Mouse (Mus musculus) intestine, embryonic 14.5 days (tissue): ENCODE measurements at regions not wholly inside any gene's neighbourhood (a gene's known extent, or its start where the extent isn't known, plus 50 kb on each side); places are given as distances from the start of the nearest gene placed in this dataset.
A peak's percentile ranks its signal among the peaks of the same experiment; 100 is the strongest.
"Not testable (repeated sequence)": the region's sequence is repeated elsewhere in the genome, so short reads cannot be mapped to it uniquely, and the experiment has no call there.

Experiments used
- ATAC-seq: fragments of 200-750 bp; cut with Nextera tagmentation; replicated peaks from 2 replicates; pipeline ENCODE4 v1.8.0; 2017; ENCODE audit warnings: low read depth, moderate number of reproducible peaks, moderate TSS enrichment, moderate library complexity; ENCODE audit not compliant: low FRiP score, low TSS enrichment
- DNase-seq: peaks from one replicate; pipeline ENCODE4 v3.0.0-alpha.2; 2018; ENCODE audit warnings: low spot score
- H3K27ac ChIP-seq: fragments of 300-500 bp; sonication (generic); 2 replicates; pipeline ENCODE4 v1.5.1; 2014; ENCODE audit warnings: low read depth, mild to moderate bottlenecking, control low read depth
- H3K27me3 ChIP-seq: fragments of 300-500 bp; sonication (generic); replicated peaks from 2 replicates; pipeline ENCODE4 v1.6.1; 2014; ENCODE audit warnings: low read length, control low read depth; ENCODE audit not compliant: control insufficient read depth, insufficient read depth
- H3K36me3 ChIP-seq: fragments of 300-500 bp; sonication (generic); 2 replicates; pipeline ENCODE4 v1.6.1; 2014; ENCODE audit warnings: low read length, control low read depth; ENCODE audit not compliant: control insufficient read depth, insufficient read depth
- H3K4me1 ChIP-seq: fragments of 300-500 bp; sonication (generic); replicated peaks from 2 replicates; pipeline ENCODE4 v1.6.1; 2014; ENCODE audit warnings: low read length, control low read depth, mixed read lengths; ENCODE audit not compliant: control insufficient read depth, insufficient read depth
- H3K4me2 ChIP-seq: fragments of 300-500 bp; sonication (generic); 2 replicates; pipeline ENCODE4 v1.6.1; 2014; ENCODE audit warnings: low read length
- H3K4me3 ChIP-seq: fragments of 300-500 bp; sonication (generic); 2 replicates; pipeline ENCODE4 v1.5.1; 2014; ENCODE audit warnings: low read depth, low read length, control low read depth, mixed read lengths
- H3K9ac ChIP-seq: fragments of 300-500 bp; sonication (generic); 2 replicates; pipeline ENCODE4 v1.6.1; 2014; ENCODE audit warnings: mild to moderate bottlenecking, low read length
- H3K9me3 ChIP-seq: fragments of 300-500 bp; sonication (generic); 2 replicates; pipeline ENCODE4 v1.6.1; 2016; ENCODE audit warnings: low read length, control low read depth; ENCODE audit not compliant: control insufficient read depth
- WGBS: fragments of 180-500 bp; shearing (Covaris S2); extraction: QIAGEN DNeasy Blood & Tissue Kit; methylation state at CpG from one replicate; pipeline ENCODE4 v1.1.7; 2014; 5-methylcytosine and 5-hydroxymethylcytosine counted together

DNA sequence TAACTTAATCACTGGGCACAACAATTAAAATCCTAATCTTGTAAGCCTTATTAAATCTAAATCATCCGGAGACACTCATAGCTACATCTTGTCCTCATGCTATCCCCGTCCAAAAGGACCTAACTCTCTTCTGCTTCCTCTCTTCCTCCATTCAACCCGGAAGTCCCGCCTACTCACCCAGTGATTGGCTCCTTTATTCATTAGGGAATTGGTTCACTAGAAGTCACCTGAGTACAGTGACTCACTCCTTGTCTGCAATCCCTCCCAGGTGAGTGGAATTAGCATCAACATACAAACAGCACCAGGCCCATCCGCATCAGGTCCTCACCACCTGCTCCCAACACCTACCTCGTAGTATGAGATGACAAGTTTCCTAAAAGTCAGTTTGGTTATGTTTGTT lies 114.5 kb downstream of the Enc1 start:
- H3K27ac ChIP-seq, H3K27me3 ChIP-seq, H3K4me2 ChIP-seq, H3K4me1 ChIP-seq, H3K9me3 ChIP-seq, ATAC-seq, H3K36me3 ChIP-seq, H3K4me3 ChIP-seq, DNase-seq, H3K9ac ChIP-seq: not testable (repeated sequence)
- 96% methylated on average over 6 of the region's 6 CpGs for WGBS

DNA sequence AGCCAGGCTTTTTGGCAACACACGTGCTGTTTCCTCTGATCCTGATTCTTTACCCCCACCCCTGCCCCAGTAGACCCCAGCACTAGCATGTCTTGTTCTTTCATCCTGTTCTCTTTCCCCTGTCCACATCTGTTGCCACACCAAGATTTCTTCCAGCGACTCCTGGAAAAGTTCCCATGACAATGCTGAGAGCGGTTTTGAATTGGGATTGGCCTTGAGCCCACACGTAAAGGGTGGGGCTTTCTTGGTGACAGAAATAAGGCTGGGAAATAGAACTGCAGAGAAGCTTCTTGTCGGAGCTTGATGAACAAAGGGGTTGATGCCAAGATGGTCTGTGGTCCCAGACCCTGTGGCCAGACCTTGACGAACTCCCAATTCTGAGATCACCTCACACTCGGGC lies 106.8 kb downstream of the Enc1 start:
- Histone ChIP-seq H3K4me3 (no peak overlapping the region), H3K36me3 (no peaks in the 10 kb centered on the region), H3K27me3 (no peaks in the 10 kb centered on the region), H3K4me2 (no peak overlapping the region), H3K9ac (no peak overlapping the region), H3K9me3 (no peaks in the 10 kb centered on the region), H3K27ac (no peak overlapping the region), H3K4me1 (no peaks in the 10 kb centered on the region)
- no peak for DNase-seq
- ATAC-seq: no peak
- WGBS: 86% methylated on average over 7 of the region's 7 CpGs

DNA sequence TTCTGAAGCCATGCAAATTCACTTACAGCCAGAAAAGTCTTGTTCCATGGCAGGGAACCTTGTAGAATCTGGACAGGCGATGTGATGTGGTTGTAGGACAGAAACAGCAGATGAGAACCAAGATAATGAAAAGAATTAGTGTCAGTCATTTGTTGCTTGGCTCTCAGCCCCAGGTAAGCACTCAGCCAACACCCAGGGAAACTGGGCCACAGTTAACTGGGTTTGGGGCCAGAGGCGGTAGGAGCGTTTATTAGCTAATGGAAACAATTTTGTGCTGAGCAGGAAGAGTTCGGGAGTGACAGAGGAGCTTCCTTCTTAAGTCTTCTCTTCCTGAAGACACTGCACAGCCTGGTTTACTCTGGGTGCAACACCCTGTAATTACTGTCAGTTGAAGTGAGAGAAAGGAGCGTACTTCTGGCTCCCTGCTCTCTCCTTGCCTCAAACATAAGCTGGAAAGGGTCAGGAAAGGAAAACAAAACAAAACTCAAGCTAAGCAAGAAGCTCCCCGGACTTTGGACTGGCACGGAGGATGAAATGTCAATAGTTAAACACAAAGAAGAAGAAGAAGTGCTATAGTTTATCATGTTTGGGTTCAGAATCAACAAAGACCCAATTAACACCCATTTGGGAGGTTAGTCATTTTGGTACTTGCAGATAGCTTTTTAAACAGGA lies 100.4 kb downstream of the Enc1 start:
- Histone ChIP-seq H3K4me2 (no peak overlapping the region), H3K9me3 (no peaks in the 10 kb centered on the region), H3K4me1 (peaks cover 26% of the 10 kb centered on the region), H3K36me3 (no peaks in the 10 kb centered on the region), H3K9ac (no peak overlapping the region), H3K27me3 (no peaks in the 10 kb centered on the region), H3K4me3 (no peak overlapping the region), H3K27ac (peak overlapping the region; percentile 40; the same call in 1 of the 2 replicates)
- WGBS: 30% methylated on average over 7 of the region's 7 CpGs
- no peak for DNase-seq
- ATAC-seq: no peak

DNA sequence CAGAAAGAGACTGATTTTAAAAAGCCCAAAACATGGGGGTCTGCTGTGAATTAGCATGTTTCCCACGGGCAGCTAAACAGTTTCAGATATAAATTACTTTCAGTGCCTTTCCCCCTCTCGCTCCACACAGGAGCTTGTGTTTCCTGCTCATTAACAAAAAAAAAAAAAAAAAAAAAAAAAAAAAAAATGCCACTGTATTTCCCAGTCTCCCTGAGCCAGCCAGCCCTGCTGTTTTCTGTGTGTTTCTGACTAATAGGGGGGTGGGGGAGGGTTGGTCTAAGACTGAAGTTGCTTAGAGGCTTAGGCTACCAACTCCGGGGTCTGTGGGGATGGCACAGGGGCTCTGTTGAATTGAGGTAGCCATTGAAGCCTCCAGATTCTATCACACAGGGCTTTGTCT lies 97.0 kb downstream of the Enc1 start:
- Histone ChIP-seq H3K4me3 (no peak overlapping the region), H3K4me1 (peaks cover 26% of the 10 kb centered on the region), H3K36me3 (no peaks in the 10 kb centered on the region), H3K27ac (peak overlapping the region; percentile 64), H3K4me2 (no peak overlapping the region), H3K27me3 (no peaks in the 10 kb centered on the region), H3K9me3 (no peaks in the 10 kb centered on the region), H3K9ac (no peak overlapping the region)
- ATAC-seq (peak; percentile 3; the same call in 1 of the 2 replicates), DNase-seq (no peak)
- WGBS: 25% methylated on average over 3 of the region's 3 CpGs

DNA sequence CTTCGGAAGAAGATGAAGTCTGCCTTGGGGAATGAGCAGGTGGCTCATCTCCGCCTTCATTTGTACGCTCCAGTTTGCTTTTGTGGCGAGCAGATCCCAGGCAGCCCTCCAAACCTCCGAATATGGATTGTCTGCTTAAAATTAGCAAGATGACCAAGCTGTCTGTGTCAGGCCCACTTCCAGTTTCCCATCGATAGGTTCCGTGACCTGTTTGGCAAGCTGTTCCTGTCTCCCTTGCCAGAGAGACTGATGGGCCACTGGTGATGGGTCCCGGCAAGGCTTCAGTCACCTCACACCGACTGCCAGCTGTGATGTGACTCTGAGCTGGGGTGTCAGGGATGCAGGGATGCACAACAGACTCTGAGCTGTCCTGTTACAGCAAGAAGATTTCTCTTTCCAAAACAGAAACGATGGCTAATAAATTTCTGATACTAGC lies 96.4 kb downstream of the Enc1 start:
- no peak overlapping the region for H3K9ac ChIP-seq
- H3K9me3 ChIP-seq: no peaks in the 10 kb centered on the region
- H3K4me3 ChIP-seq: no peak overlapping the region
- no peaks in the 10 kb centered on the region for H3K27me3 ChIP-seq
- H3K27ac ChIP-seq: peak overlapping the region; percentile 64
- H3K36me3 ChIP-seq: no peaks in the 10 kb centered on the region
- peaks cover 26% of the 10 kb centered on the region for H3K4me1 ChIP-seq
- WGBS: 29% methylated on average over 10 of the region's 10 CpGs
- no peak overlapping the region for H3K4me2 ChIP-seq
- DNase-seq (peak; percentile 73), ATAC-seq (peak; percentile 63)

DNA sequence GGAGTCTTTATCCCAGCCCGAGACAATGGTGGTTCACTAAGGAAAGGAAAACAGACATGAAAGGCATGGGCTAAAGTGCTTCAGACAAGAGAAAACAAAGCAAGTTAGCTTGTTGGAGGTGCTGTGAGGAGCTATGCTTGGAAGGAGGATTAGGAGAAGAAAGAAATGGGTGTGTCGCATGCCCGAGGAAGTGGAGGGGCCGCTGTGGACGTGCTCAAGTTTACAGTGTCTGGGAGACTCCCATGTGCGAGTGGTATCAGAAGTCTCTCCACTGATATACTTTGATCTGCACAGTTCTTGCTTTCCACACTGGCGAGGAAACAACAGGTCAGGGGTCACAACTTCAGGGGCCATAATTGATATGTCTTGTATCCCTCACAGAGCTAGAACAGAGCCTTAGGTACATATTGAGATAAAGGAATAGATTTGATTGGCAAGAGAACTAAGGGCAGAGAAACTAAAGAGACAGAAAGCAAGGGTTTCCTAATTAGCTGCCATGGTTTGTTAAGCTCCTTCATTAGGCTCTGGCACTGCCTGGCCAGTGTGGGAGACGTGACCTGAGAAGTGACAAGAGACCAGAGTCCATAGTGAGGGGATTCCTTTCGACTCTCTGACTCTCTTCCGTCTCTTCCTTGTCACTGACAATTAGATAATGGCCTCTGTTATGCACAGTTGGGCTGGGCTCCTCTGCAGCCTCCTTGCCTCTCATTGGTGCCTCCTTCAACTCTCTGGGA lies 93.1 kb downstream of the Enc1 start:
- Histone ChIP-seq H3K9me3 (no peaks in the 10 kb centered on the region), H3K27me3 (no peaks in the 10 kb centered on the region), H3K9ac (no peak overlapping the region), H3K4me3 (no peak overlapping the region), H3K4me2 (no peak overlapping the region), H3K27ac (no peak overlapping the region), H3K4me1 (peaks cover 18% of the 10 kb centered on the region), H3K36me3 (no peaks in the 10 kb centered on the region)
- DNase-seq (no peak), ATAC-seq (no peak)
- WGBS: 36% methylated on average over 10 of the region's 10 CpGs

DNA sequence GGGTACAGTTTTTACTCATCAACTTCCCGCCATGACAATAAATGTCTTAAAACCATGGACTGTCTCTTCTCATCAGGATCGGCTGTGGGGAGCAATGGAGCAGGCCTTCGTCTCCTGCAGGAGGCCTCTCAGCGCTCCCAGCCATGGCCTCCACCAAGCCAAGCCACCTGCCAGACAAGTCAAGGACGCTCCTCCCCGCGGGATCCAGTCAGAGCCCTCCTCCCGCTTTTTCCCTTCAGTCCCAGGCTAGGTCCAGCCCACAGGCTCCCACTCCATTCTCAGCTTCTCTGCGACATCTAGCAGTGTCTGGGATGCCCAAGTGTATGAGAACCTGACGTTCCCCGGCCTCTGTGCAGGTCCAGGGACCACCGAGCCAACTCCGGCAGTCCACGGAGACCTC lies 90.2 kb downstream of the Enc1 start:
- Histone ChIP-seq H3K9me3 (no peaks in the 10 kb centered on the region), H3K27ac (no peak overlapping the region), H3K27me3 (no peaks in the 10 kb centered on the region), H3K36me3 (no peaks in the 10 kb centered on the region), H3K9ac (no peak overlapping the region), H3K4me1 (no peaks in the 10 kb centered on the region; the same call in 1 of the 2 replicates), H3K4me2 (no peak overlapping the region), H3K4me3 (no peak overlapping the region)
- no peak for ATAC-seq
- 90% methylated on average over 14 of the region's 14 CpGs for WGBS
- DNase-seq: no peak

DNA sequence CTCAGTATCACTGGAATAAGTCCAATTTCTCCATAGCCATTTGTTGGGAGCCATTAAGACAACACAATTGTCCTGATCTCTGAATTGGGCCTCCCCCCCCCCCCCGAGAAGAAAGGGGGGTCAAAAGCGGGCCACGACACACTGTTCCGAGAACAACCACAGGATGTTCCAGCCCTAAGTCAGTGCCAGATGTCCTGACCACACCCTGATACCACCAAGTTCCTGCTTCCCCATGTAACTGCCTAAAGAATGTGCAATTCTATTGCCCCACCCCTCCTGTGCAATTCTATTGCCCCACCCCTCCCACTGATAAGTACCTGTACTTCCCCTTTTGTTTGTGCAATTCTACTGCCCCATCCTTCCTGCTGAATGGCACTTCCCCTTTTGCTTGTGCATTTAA lies 80.4 kb downstream of the Enc1 start:
- not testable (repeated sequence) for H3K27ac ChIP-seq, H3K36me3 ChIP-seq, H3K4me3 ChIP-seq, H3K4me1 ChIP-seq, ATAC-seq, H3K27me3 ChIP-seq, DNase-seq, H3K4me2 ChIP-seq, H3K9me3 ChIP-seq, H3K9ac ChIP-seq
- WGBS: 80% methylated on average over 4 of the region's 4 CpGs

DNA sequence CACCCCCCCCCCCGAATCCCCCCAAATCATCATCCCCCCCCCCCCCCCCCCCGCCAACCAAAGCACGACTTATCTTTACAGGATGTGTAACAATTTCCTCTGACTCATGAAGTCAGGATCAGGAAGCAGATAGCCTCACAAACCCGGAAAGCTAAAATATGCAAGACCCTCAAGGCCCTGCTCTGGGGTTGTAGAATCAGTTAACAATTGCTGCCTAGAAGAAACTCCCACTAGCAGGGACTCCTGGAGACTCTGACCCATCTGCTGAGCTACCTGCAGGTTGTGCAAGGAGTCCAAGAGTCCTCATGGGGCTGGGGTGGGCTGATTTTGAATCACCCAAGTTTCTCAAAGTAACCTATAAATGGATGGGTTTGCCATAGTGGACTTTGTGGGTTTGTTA lies 79.9 kb downstream of the Enc1 start:
- ATAC-seq (no peak), DNase-seq (no peak)
- 29% methylated on average over 4 of the region's 4 CpGs for WGBS
- H3K9me3 ChIP-seq: no peaks in the 10 kb centered on the region
- H3K27ac ChIP-seq: no peak overlapping the region
- no peaks in the 10 kb centered on the region for H3K36me3 ChIP-seq
- no peak overlapping the region for H3K9ac ChIP-seq
- peaks cover 7% of the 10 kb centered on the region; the same call in 1 of the 2 replicates for H3K4me1 ChIP-seq
- no peak overlapping the region for H3K4me2 ChIP-seq
- H3K4me3 ChIP-seq: no peak overlapping the region
- no peaks in the 10 kb centered on the region for H3K27me3 ChIP-seq
